Mouse (Mus musculus) midbrain, postnatal 0 days (tissue): ENCODE data around the gene Slc25a43. TPM values are rescaled to one million over a fixed set of nuclear protein-coding genes. Genes with fewer than 3 reads are reported as not detected.
"Not testable (repeated sequence)": the region's sequence is repeated elsewhere in the genome, so short reads cannot be mapped to it uniquely, and the experiment has no call there.

Experiments
- ATAC-seq: fragments of 200-750 bp; cut with Nextera tagmentation; 2 replicates; pipeline ENCODE4 v1.8.0; 2017; ENCODE audit warnings: moderate number of reproducible peaks, mild to moderate bottlenecking, moderate TSS enrichment, moderate library complexity; ENCODE audit not compliant: low FRiP score
- DNase-seq: peaks from one replicate; pipeline ENCODE4 v3.0.0-alpha.2; 2015; ENCODE audit warnings: low spot score
- H3K27ac ChIP-seq: fragments of 300-500 bp; sonication (generic); 2 replicates; pipeline ENCODE4 v1.5.1; 2014; ENCODE audit warnings: low read depth, mild to moderate bottlenecking, low read length, mixed read lengths
- H3K27me3 ChIP-seq: fragments of 300-500 bp; sonication (generic); 2 replicates; pipeline ENCODE4 v1.6.1; 2014; ENCODE audit warnings: low read length, control low read depth, mixed read lengths; ENCODE audit not compliant: insufficient read depth
- H3K36me3 ChIP-seq: fragments of 300-500 bp; sonication (generic); 2 replicates; pipeline ENCODE4 v1.6.1; 2014; ENCODE audit warnings: low read length, control low read depth, mixed read lengths; ENCODE audit not compliant: insufficient read depth
- H3K4me1 ChIP-seq: fragments of 300-500 bp; sonication (generic); 2 replicates; pipeline ENCODE4 v1.6.1; 2014; ENCODE audit warnings: mild to moderate bottlenecking, control low read depth, antibody characterized with exemption, low read length, mixed read lengths; ENCODE audit not compliant: insufficient read depth
- H3K4me2 ChIP-seq: fragments of 300-500 bp; sonication (generic); 2 replicates; pipeline ENCODE4 v1.6.1; 2014; ENCODE audit warnings: low read depth, mild to moderate bottlenecking, low read length, mixed read lengths; ENCODE audit not compliant: poor library complexity, severe bottlenecking
- H3K4me3 ChIP-seq: fragments of 300-500 bp; sonication (generic); 2 replicates; pipeline ENCODE4 v1.5.1; 2014; ENCODE audit warnings: low read depth, mild to moderate bottlenecking, low read length, moderate library complexity
- H3K9ac ChIP-seq: fragments of 300-500 bp; sonication (generic); replicated peaks from 2 replicates; pipeline ENCODE4 v1.6.1; 2014; ENCODE audit warnings: mild to moderate bottlenecking, low read length, moderate library complexity, mixed read lengths; ENCODE audit not compliant: poor library complexity, severe bottlenecking
- H3K9me3 ChIP-seq: fragments of 300-500 bp; sonication (generic); 2 replicates; pipeline ENCODE4 v1.6.1; 2016; ENCODE audit warnings: low read length, control low read depth
- CTCF ChIP-seq: IDR thresholded peaks from 2 replicates; pipeline ENCODE4 v1.5.1; 2016; ENCODE audit warnings: antibody characterized with exemption, mild to moderate bottlenecking
- WGBS: fragments of 180-500 bp; shearing (Covaris S2); extraction: QIAGEN DNeasy Blood & Tissue Kit; methylation state at CpG from one replicate; pipeline ENCODE4 v1.1.7; 2014; 5-methylcytosine and 5-hydroxymethylcytosine counted together
- polyA plus RNA-seq: library from polyadenylated mRNA; unstranded; fragments of >200 nt; fragmentation: Nextera tagmentation; extraction: Ambion mirVana; gene quantifications from 2 replicates; pipeline ENCODE4 v1.2.1, GENCODE M21; 2015
- total RNA-seq: library from RNA; depleted of rRNA; stranded (reverse); fragments of >200 nt; gene quantifications from 2 replicates; pipeline ENCODE4 v1.2.3, GENCODE M21; 2014

Gene Slc25a43
- total and polyA plus RNA-seq, 2 experiments from 2014 or later: 0.44 to 0.73 TPM

GRCm38 (mm10) chrX:36795424-36796162 is 52.1 kb downstream of the Slc25a43 start, which contains the start of gene Slc25a5:
Slc25a5 (plus strand) TSS chrX:36795651.
- Histone ChIP-seq H3K27ac (peak within 1 kb of the TSS; percentile 76), H3K4me1 (no peaks in the 10 kb centered on the region), H3K4me3 (peak within 1 kb of the TSS; percentile 53), H3K9me3 (no peaks in the 10 kb centered on the region), H3K4me2 (peak within 1 kb of the TSS; percentile 46), H3K27me3 (no peaks in the 10 kb centered on the region), H3K9ac (peak within 1 kb of the TSS; percentile 50), H3K36me3 (0 out of 2 replicates have a peak, but pooled peaks cover 2% of the 10 kb centered on the region)
- peak; percentile 89 for DNase-seq
- WGBS: 23% methylated on average over 41 of the region's 41 CpGs
- no peak for TF ChIP-seq CTCF
- peak; percentile 92 for ATAC-seq

- Histone ChIP-seq H3K9ac (peak overlapping the region; percentile 50), H3K4me1 (no peaks in the 10 kb centered on the region), H3K27me3 (no peaks in the 10 kb centered on the region), H3K36me3 (0 out of 2 replicates have a peak, but pooled peaks cover 2% of the 10 kb centered on the region), H3K9me3 (no peaks in the 10 kb centered on the region), H3K4me2 (peak overlapping the region; percentile 46), H3K4me3 (peak overlapping the region; percentile 53), H3K27ac (peak overlapping the region; percentile 76)
- WGBS: 28% methylated on average over 41 of the region's 41 CpGs
- ATAC-seq (peak; percentile 90), DNase-seq (peak; percentile 74)
- TF ChIP-seq CTCF: peak; percentile 80
Observed at GRCm38 (mm10) chrX:36796163-36796581, 52.7 kb downstream of the Slc25a43 start.

- not testable (repeated sequence) for DNase-seq, H3K9ac ChIP-seq, H3K27me3 ChIP-seq, ATAC-seq, H3K27ac ChIP-seq, H3K4me1 ChIP-seq, H3K36me3 ChIP-seq, H3K9me3 ChIP-seq
- 66% methylated on average over 8 of the region's 8 CpGs for WGBS
- Histone ChIP-seq H3K4me3 (peak overlapping the region; percentile 53), H3K4me2 (peak overlapping the region; percentile 46)
Observed at GRCm38 (mm10) chrX:36796734-36797133, 53.3 kb downstream of the Slc25a43 start.

- Histone ChIP-seq H3K36me3 (0 out of 2 replicates have a peak, but pooled peaks cover 2% of the 10 kb centered on the region), H3K27ac (no peak overlapping the region), H3K27me3 (no peaks in the 10 kb centered on the region), H3K9ac (no peak overlapping the region), H3K4me1 (no peaks in the 10 kb centered on the region), H3K4me3 (no peak overlapping the region), H3K4me2 (no peak overlapping the region), H3K9me3 (no peaks in the 10 kb centered on the region)
- WGBS: 47% methylated on average over 6 of the region's 6 CpGs
- TF ChIP-seq CTCF: no peak
- no peak for DNase-seq
- no peak for ATAC-seq
Observed at GRCm38 (mm10) chrX:36799131-36799879, 55.8 kb downstream of the Slc25a43 start.

- no peak for DNase-seq
- Histone ChIP-seq H3K36me3 (no peaks in the 10 kb centered on the region), H3K4me2 (no peak overlapping the region), H3K9me3 (no peaks in the 10 kb centered on the region), H3K9ac (no peak overlapping the region), H3K27ac (no peak overlapping the region), H3K4me3 (no peak overlapping the region), H3K27me3 (no peaks in the 10 kb centered on the region), H3K4me1 (no peaks in the 10 kb centered on the region)
- 72% methylated on average over 5 of the region's 5 CpGs for WGBS
- ATAC-seq: no peak
- TF ChIP-seq CTCF: no peak
Observed at GRCm38 (mm10) chrX:36803189-36803588, 59.7 kb downstream of the Slc25a43 start.

- Histone ChIP-seq H3K9ac (no peak overlapping the region), H3K9me3 (no peaks in the 10 kb centered on the region), H3K36me3 (no peaks in the 10 kb centered on the region), H3K27me3 (no peaks in the 10 kb centered on the region), H3K4me1 (no peaks in the 10 kb centered on the region), H3K27ac (no peak overlapping the region), H3K4me2 (no peak overlapping the region), H3K4me3 (no peak overlapping the region)
- TF ChIP-seq CTCF: no peak
- WGBS: 82% methylated on average over 5 of the region's 5 CpGs
- ATAC-seq: no peak
- DNase-seq: no peak
Observed at GRCm38 (mm10) chrX:36804196-36804595, 60.7 kb downstream of the Slc25a43 start.
